ENCODE assay signal across 8 mouse cellular contexts in genomic region chr5:88764430-88764986, GRCm38 (mm10). TPM values are rescaled to one million over a fixed set of nuclear protein-coding genes. Genes with fewer than 3 reads are reported as not detected.
A peak's percentile ranks its signal among the peaks of the same experiment; 100 is the strongest.
DNase-seq lines count a peak whose midpoint lies in the region; ATAC-seq and TF ChIP-seq lines count a peak whose summit lies in the region.

No protein-coding gene starts in this region.

- H3K4me1 ChIP-seq in liver, adult 2 months (ENCODE audit: control insufficient read depth, insufficient read depth, low read length): peaks cover 4% of the 10 kb centered on the region
- no peaks in the 10 kb centered on the region; the same call in 1 of the 2 replicates for H3K4me1 ChIP-seq in cortical plate, adult 2 months (ENCODE audit: control insufficient read depth, insufficient read depth, low read length)
- peaks cover 29% of the 10 kb centered on the region for H3K4me1 ChIP-seq in hindbrain, embryonic 13.5 days (replicated peaks)
- H3K4me1 ChIP-seq in midbrain, embryonic 11.5 days (ENCODE audit: control insufficient read depth, insufficient read depth, low read length): peaks cover 15% of the 10 kb centered on the region

- no peak for TF ChIP-seq CTCF in liver, adult 2 months (IDR thresholded peaks at IDR 0.05; ENCODE audit: low read depth, low read length)
- TF ChIP-seq CTCF in cortical plate, adult 2 months (IDR thresholded peaks at IDR 0.05; ENCODE audit: extremely low read depth, insufficient read depth, low read length): no peak

- peak overlapping the region; percentile 25 for H3K4me3 ChIP-seq in liver, adult 2 months (ENCODE audit: insufficient read depth, low read depth, low read length)
- peak overlapping the region; percentile 98 for H3K4me3 ChIP-seq in cortical plate, adult 2 months (ENCODE audit: insufficient read depth, low read length)
- H3K4me3 ChIP-seq in hindbrain, embryonic 13.5 days: peak overlapping the region; percentile 67
- H3K4me3 ChIP-seq in midbrain, embryonic 11.5 days (ENCODE audit: low read depth, low read length): peak overlapping the region; percentile 45

- no peak for DNase-seq in liver, adult 2 months (ENCODE audit: extremely low read depth, low read depth, low spot score)
- no peak for DNase-seq in liver
- no peak for DNase-seq in midbrain, embryonic 11.5 days (ENCODE audit: low spot score, missing footprints)
- DNase-seq in layer of hippocampus, postnatal 25 days (ENCODE audit: extremely low spot score in 1 of 2, low spot score in 1 of 2): no peak
- DNase-seq in gastrocnemius, postnatal 14 days: no peak
- DNase-seq in adrenal gland, postnatal 10 days: no peak

- TF ChIP-seq POLR2A in liver, adult 2 months (IDR thresholded peaks at IDR 0.05; ENCODE audit: extremely low read depth, insufficient read depth, low read length): no peak
- TF ChIP-seq POLR2A in cortical plate, adult 2 months (IDR thresholded peaks at IDR 0.05; ENCODE audit: extremely low read depth, insufficient read depth, low read length): peak; percentile 66; the same call in 1 of the 2 replicates

- intact Hi-C loops in gastrocnemius, postnatal 14 days (cut with DNase I; ENCODE audit: low total_unique reads): loop anchor here (10.0 kb wide), 1 partner anchor 80 kb away; no protein-coding TSS in a partner anchor

- no peaks in the 10 kb centered on the region for H3K79me2 ChIP-seq in liver, adult 2 months (ENCODE audit: control insufficient read depth, insufficient read depth, low read length)

- no peaks in the 10 kb centered on the region for H3K27me3 ChIP-seq in liver, adult 2 months (ENCODE audit: control insufficient read depth, insufficient read depth, low read length)
- H3K27me3 ChIP-seq in hindbrain, embryonic 13.5 days: no peaks in the 10 kb centered on the region
- H3K27me3 ChIP-seq in midbrain, embryonic 11.5 days (ENCODE audit: control insufficient read depth, insufficient read depth, low read length): no peaks in the 10 kb centered on the region

- H3K4me2 ChIP-seq in hindbrain, embryonic 13.5 days: peak overlapping the region; percentile 57
- peak overlapping the region; percentile 63 for H3K4me2 ChIP-seq in midbrain, embryonic 11.5 days

- ATAC-seq in hindbrain, embryonic 13.5 days (ENCODE audit: low FRiP score): peak; percentile 76
- peak; percentile 62 for ATAC-seq in midbrain, embryonic 11.5 days (ENCODE audit: low FRiP score)

- H3K36me3 ChIP-seq in liver, adult 2 months (ENCODE audit: control insufficient read depth, insufficient read depth, low read length): peaks cover 2% of the 10 kb centered on the region
- H3K36me3 ChIP-seq in hindbrain, embryonic 13.5 days: peaks cover 1% of the 10 kb centered on the region
- peaks cover 1% of the 10 kb centered on the region for H3K36me3 ChIP-seq in midbrain, embryonic 11.5 days (ENCODE audit: control insufficient read depth, insufficient read depth, low read length)

- H3K9ac ChIP-seq in liver, adult 2 months (ENCODE audit: low read depth, low read length): peak overlapping the region; percentile 21; the same call in 1 of the 2 replicates
- peak overlapping the region; percentile 89 for H3K9ac ChIP-seq in hindbrain, embryonic 13.5 days
- H3K9ac ChIP-seq in midbrain, embryonic 11.5 days (ENCODE audit: low read length): peak overlapping the region; percentile 52; the same call in 1 of the 2 replicates

- under 1% methylated on average over 23 of the region's 23 CpGs for WGBS in liver, adult 2 months
- WGBS in hindbrain, embryonic 13.5 days: under 1% methylated on average over 22 of the region's 23 CpGs
- WGBS in midbrain, embryonic 11.5 days: under 1% methylated on average over 23 of the region's 23 CpGs

- H3K9me3 ChIP-seq in hindbrain, embryonic 13.5 days: no peaks in the 10 kb centered on the region
- no peaks in the 10 kb centered on the region for H3K9me3 ChIP-seq in midbrain, embryonic 11.5 days (ENCODE audit: control insufficient read depth, low read length)

- 0 out of 2 replicates have a peak overlapping the region, but pooled peaks have one; percentile 7 for H3K27ac ChIP-seq in liver, adult 2 months (replicated peaks; ENCODE audit: insufficient read depth, low read depth, low read length)
- H3K27ac ChIP-seq in cortical plate, adult 2 months (ENCODE audit: insufficient read depth, low read length): no peak overlapping the region
- peak overlapping the region; percentile 93 for H3K27ac ChIP-seq in hindbrain, embryonic 13.5 days
- peak overlapping the region; percentile 67 for H3K27ac ChIP-seq in midbrain, embryonic 11.5 days (ENCODE audit: low read depth, low read length)

RNA-seq across cellular contexts. Expression of gene Dck, which starts 0.3 kb away (rescaled TPM):
- total RNA-seq in liver, adult 2 months (2014; rRNA removed): 3.0 and 3.4 TPM in 2 replicates
- polyA plus RNA-seq in liver, adult 2 months (2012; rRNA removed): 1.2 and 1.4 TPM in 2 replicates
- polyA plus RNA-seq in cortical plate, adult 2 months (2012; rRNA removed): 15.7 and 16.6 TPM in 2 replicates
- polyA plus RNA-seq in hindbrain, embryonic 13.5 days (2015; fragmentation: Nextera tagmentation; extraction: Ambion mirVana): 65.5 and 68.0 TPM in 2 replicates
- polyA plus RNA-seq in midbrain, embryonic 11.5 days (2014; fragmentation: Nextera tagmentation; extraction: Ambion mirVana): 143 and 150 TPM in 2 replicates
- 10 to 100 TPM; 13.7 to 13.8 TPM for total RNA-seq in layer of hippocampus, postnatal 25 days (2021)
- 1 to 10 TPM; 2.6 to 3.8 TPM for total RNA-seq in gastrocnemius, postnatal 14 days (2021)
- 1 to 10 TPM; 8.0 to 9.6 TPM for total RNA-seq in adrenal gland, postnatal 10 days (2021)

RNA-seq across cellular contexts. Expression of gene Mob1b, which starts 43.9 kb away (rescaled TPM):
- total RNA-seq in liver, adult 2 months (2014; rRNA removed): 14.4 and 17.4 TPM in 2 replicates
- 4.1 and 4.6 TPM in 2 replicates for polyA plus RNA-seq in liver, adult 2 months (2012; rRNA removed)
- polyA plus RNA-seq in cortical plate, adult 2 months (2012; rRNA removed): 11.4 and 11.9 TPM in 2 replicates
- polyA plus RNA-seq in hindbrain, embryonic 13.5 days (2015; fragmentation: Nextera tagmentation; extraction: Ambion mirVana): 10.7 and 12.5 TPM in 2 replicates
- polyA plus RNA-seq in midbrain, embryonic 11.5 days (2014; fragmentation: Nextera tagmentation; extraction: Ambion mirVana): 16.7 and 18.3 TPM in 2 replicates
- 10 to 100 TPM; 27.0 to 34.1 TPM for total RNA-seq in layer of hippocampus, postnatal 25 days (2021)
- total RNA-seq in gastrocnemius, postnatal 14 days (2021): 10 to 100 TPM; 25.8 to 29.9 TPM
- total RNA-seq in adrenal gland, postnatal 10 days (2021): 10 to 100 TPM; 32.0 to 33.6 TPM

Comparison
In these comparisons a context has a peak if more than half of its experiments do, and no peak if none do; other contexts are left out.
1. H3K4me3 ChIP-seq: peak in every context shown above with its lines; median percentile 98 in cortical plate, adult 2 months; 67 in hindbrain, embryonic 13.5 days; 45 in midbrain, embryonic 11.5 days; 25 in liver, adult 2 months.
2. H3K9ac ChIP-seq: peak in every context shown above with its lines; median percentile 89 in hindbrain, embryonic 13.5 days; 52 in midbrain, embryonic 11.5 days; 21 in liver, adult 2 months.